Mouse (Mus musculus): ENCODE results near the gene Hkdc1.

GRCm38 (mm10) chr10:62418831-62419356 is 3.4 kb downstream of the Hkdc1 start:
- TF ChIP-seq POLR2A (IDR thresholded peaks at IDR 0.05; ENCODE audit: insufficient read depth, low read depth, low read length) (no peak), CTCF (IDR thresholded peaks at IDR 0.05) (no peak)

Measured in heart, adult 2 months (tissue).